Mouse (Mus musculus) forebrain, embryonic 13.5 days (tissue): Measurements from ENCODE around the gene Pitpnb. TPM values are rescaled to one million over a fixed set of nuclear protein-coding genes. Genes with fewer than 3 reads are reported as not detected.

Experiments used
- ATAC-seq: fragments of 200-750 bp; cut with Nextera tagmentation; 2 replicates; pipeline ENCODE4 v1.8.0; 2017
- H3K27ac ChIP-seq: fragments of 300-500 bp; sonication (generic); 2 replicates; pipeline ENCODE4 v1.5.1; 2015; ENCODE audit warnings: inconsistent platforms, mild to moderate bottlenecking, moderate library complexity
- H3K27me3 ChIP-seq: fragments of 300-500 bp; sonication (generic); 2 replicates; pipeline ENCODE4 v1.6.1; 2015; ENCODE audit warnings: mild to moderate bottlenecking, inconsistent platforms
- H3K36me3 ChIP-seq: fragments of 300-500 bp; sonication (generic); 2 replicates; pipeline ENCODE4 v1.6.1; 2015; ENCODE audit warnings: mild to moderate bottlenecking, inconsistent platforms; ENCODE audit not compliant: poor library complexity, severe bottlenecking
- H3K4me1 ChIP-seq: fragments of 300-500 bp; sonication (generic); 2 replicates; pipeline ENCODE4 v1.6.1; 2015; ENCODE audit warnings: inconsistent platforms
- H3K4me2 ChIP-seq: fragments of 300-500 bp; sonication (generic); 2 replicates; pipeline ENCODE4 v1.6.1; 2015; ENCODE audit warnings: inconsistent platforms, mild to moderate bottlenecking, moderate library complexity
- H3K4me3 ChIP-seq: fragments of 300-500 bp; sonication (generic); 2 replicates; pipeline ENCODE4 v1.5.1; 2015; ENCODE audit warnings: mild to moderate bottlenecking, inconsistent platforms
- H3K9ac ChIP-seq: fragments of 300-500 bp; sonication (generic); 2 replicates; pipeline ENCODE4 v1.6.1; 2015; ENCODE audit warnings: mild to moderate bottlenecking, inconsistent platforms
- H3K9me3 ChIP-seq: fragments of 300-500 bp; sonication (generic); replicated peaks from 2 replicates; pipeline ENCODE4 v1.6.1; 2016; ENCODE audit warnings: inconsistent platforms
- WGBS: fragments of 180-500 bp; shearing (Covaris S2); methylation state at CpG from one replicate; pipeline ENCODE4 v1.1.7; 2015; 5-methylcytosine and 5-hydroxymethylcytosine counted together
- polyA plus RNA-seq: library from polyadenylated mRNA; unstranded; fragments of >200 nt; fragmentation: Nextera tagmentation; extraction: Ambion mirVana; gene quantifications from 2 replicates; pipeline ENCODE4 v1.2.1, GENCODE M21; 2015

Pitpnb gene
- polyA plus RNA-seq, 1 experiment from 2014 or later: 103 TPM

- no peak overlapping the region for H3K9ac ChIP-seq
- no peaks in the 10 kb centered on the region for H3K27me3 ChIP-seq
- no peak overlapping the region for H3K27ac ChIP-seq
- H3K4me3 ChIP-seq: no peak overlapping the region
- 79% methylated on average over 5 of the region's 5 CpGs for WGBS
- no peaks in the 10 kb centered on the region for H3K9me3 ChIP-seq
- H3K4me1 ChIP-seq: peaks cover 6% of the 10 kb centered on the region; the same call in 1 of the 2 replicates
- H3K4me2 ChIP-seq: no peak overlapping the region
- ATAC-seq: no peak
- H3K36me3 ChIP-seq: peaks cover 75% of the 10 kb centered on the region
Measured at GRCm38 (mm10) chr5:111360546-111360945, 30.0 kb downstream of the Pitpnb start.

DNA sequence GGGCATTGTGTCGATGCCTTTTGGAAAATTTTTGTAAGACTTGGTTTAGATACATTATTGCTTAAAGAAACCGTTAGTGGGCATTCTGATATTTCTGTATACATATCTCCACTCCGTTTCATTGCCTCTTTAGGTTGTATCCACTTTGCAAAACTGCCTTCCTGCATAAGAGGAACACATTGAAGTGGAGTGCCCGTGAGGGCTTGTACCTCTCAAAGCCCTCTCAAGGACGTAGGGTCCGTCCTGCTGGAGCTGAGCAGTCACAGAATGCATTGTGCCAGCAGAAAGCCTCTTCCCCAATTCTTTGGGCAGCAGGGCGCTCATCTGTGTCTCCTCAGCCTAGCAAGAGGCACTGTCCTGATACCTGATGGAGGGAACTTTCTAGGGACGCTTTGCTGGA is 30.5 kb downstream of the Pitpnb start:
- peaks cover 70% of the 10 kb centered on the region for H3K36me3 ChIP-seq
- H3K27me3 ChIP-seq: no peaks in the 10 kb centered on the region
- ATAC-seq: no peak
- H3K4me2 ChIP-seq: no peak overlapping the region
- peaks cover 10% of the 10 kb centered on the region for H3K4me1 ChIP-seq
- no peaks in the 10 kb centered on the region for H3K9me3 ChIP-seq
- H3K4me3 ChIP-seq: no peak overlapping the region
- 85% methylated on average over 8 of the region's 8 CpGs for WGBS
- H3K27ac ChIP-seq: no peak overlapping the region
- no peak overlapping the region for H3K9ac ChIP-seq

- Histone ChIP-seq H3K4me2 (no peak overlapping the region), H3K9ac (no peak overlapping the region), H3K36me3 (peaks cover 62% of the 10 kb centered on the region), H3K27me3 (no peaks in the 10 kb centered on the region), H3K4me3 (no peak overlapping the region), H3K4me1 (peaks cover 18% of the 10 kb centered on the region), H3K9me3 (no peaks in the 10 kb centered on the region), H3K27ac (no peak overlapping the region)
- ATAC-seq: no peak
- WGBS: 78% methylated on average over 7 of the region's 7 CpGs
Measured at GRCm38 (mm10) chr5:111361846-111362245, 31.3 kb downstream of the Pitpnb start.

DNA sequence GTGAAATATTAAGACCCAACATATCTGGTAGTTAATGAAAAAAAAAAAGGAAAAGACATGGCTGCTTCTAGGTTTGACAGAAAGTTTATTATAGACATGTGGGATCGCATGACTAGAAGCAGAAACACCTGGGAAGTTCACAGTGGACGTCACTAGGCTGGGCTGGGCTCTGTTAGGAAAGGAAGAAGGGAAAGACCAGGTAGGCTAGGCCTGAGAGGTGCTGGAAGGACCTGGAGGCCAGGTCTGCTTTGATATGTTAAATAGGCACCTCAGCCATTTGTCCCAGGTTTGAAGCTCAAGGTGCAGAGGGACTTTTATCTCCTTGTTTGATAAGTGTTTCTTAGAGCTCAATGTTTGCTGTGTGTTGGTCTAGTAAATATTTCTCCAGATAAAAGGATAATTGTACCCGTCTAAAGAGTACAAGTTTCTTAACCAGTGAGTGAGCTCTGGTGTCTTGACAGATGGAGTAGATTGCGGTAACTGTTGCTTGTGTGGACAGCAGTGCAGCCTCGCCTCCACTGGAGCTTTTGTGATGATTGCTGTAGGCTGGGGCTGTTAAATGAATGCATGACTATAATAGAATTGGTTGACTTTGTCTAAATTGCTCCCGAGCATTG is 33.0 kb downstream of the Pitpnb start:
- Histone ChIP-seq H3K27me3 (no peaks in the 10 kb centered on the region), H3K4me2 (no peak overlapping the region), H3K4me3 (no peak overlapping the region), H3K9me3 (no peaks in the 10 kb centered on the region), H3K36me3 (peaks cover 45% of the 10 kb centered on the region), H3K27ac (0 out of 2 replicates have a peak overlapping the region, but pooled peaks have one; percentile 20), H3K4me1 (peaks cover 35% of the 10 kb centered on the region), H3K9ac (no peak overlapping the region)
- 63% methylated on average over 6 of the region's 6 CpGs for WGBS
- ATAC-seq: no peak

- peaks cover 41% of the 10 kb centered on the region for H3K36me3 ChIP-seq
- peaks cover 44% of the 10 kb centered on the region for H3K4me1 ChIP-seq
Measured at GRCm38 (mm10) chr5:111364533-111364932, 34.0 kb downstream of the Pitpnb start.

GRCm38 (mm10) chr5:111366140-111366539 is 35.6 kb downstream of the Pitpnb start:
- 82% methylated on average over 5 of the region's 5 CpGs for WGBS
- H3K4me1 ChIP-seq: peaks cover 44% of the 10 kb centered on the region
- peak overlapping the region; percentile 61 for H3K27ac ChIP-seq
- H3K36me3 ChIP-seq: peaks cover 37% of the 10 kb centered on the region
- no peak overlapping the region for H3K4me3 ChIP-seq
- H3K9me3 ChIP-seq: no peaks in the 10 kb centered on the region
- no peaks in the 10 kb centered on the region for H3K27me3 ChIP-seq
- ATAC-seq: no peak
- H3K9ac ChIP-seq: no peak overlapping the region
- no peak overlapping the region for H3K4me2 ChIP-seq

More at GRCm38 (mm10) chr5:111364533-111364932, 34.0 kb downstream of the Pitpnb start:
- ATAC-seq: no peak
- H3K9me3 ChIP-seq: no peaks in the 10 kb centered on the region
- no peak overlapping the region for H3K4me2 ChIP-seq
- WGBS: 42% methylated on average over 3 of the region's 3 CpGs
- no peak overlapping the region for H3K27ac ChIP-seq
- no peaks in the 10 kb centered on the region for H3K27me3 ChIP-seq
- no peak overlapping the region for H3K4me3 ChIP-seq
- no peak overlapping the region for H3K9ac ChIP-seq

- H3K9ac ChIP-seq: peak overlapping the region; percentile 40
Measured at GRCm38 (mm10) chr5:111367937-111368517, 37.5 kb downstream of the Pitpnb start.

DNA sequence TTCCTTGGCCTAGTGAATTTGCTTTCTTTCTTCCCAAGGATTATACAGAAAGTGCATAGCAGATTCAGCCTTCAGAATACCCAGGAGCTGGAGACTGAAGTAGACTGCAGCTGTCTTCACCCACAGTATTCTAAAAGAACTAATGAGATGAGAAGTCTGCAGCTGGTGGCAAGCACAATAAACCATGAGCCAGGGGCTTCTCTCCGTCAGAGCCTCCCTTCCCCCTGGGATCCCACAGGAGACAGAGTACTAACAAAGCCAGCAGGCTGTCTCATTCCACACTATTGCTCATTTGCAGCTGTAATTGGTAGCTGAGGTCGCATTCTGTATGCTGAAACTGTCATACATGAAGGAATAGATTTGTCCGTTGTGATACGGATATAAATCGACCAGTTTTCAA is 38.0 kb downstream of the Pitpnb start:
- Histone ChIP-seq H3K27me3 (no peaks in the 10 kb centered on the region), H3K27ac (peak overlapping the region; percentile 93), H3K9ac (0 out of 2 replicates have a peak overlapping the region, but pooled peaks have one; percentile 2), H3K9me3 (no peaks in the 10 kb centered on the region), H3K36me3 (peaks cover 42% of the 10 kb centered on the region), H3K4me1 (peaks cover 44% of the 10 kb centered on the region), H3K4me3 (no peak overlapping the region), H3K4me2 (peak overlapping the region; percentile 17; the same call in 1 of the 2 replicates)
- 34% methylated on average over 5 of the region's 5 CpGs for WGBS
- ATAC-seq: peak; percentile 82

More at GRCm38 (mm10) chr5:111367937-111368517, 37.5 kb downstream of the Pitpnb start:
- Histone ChIP-seq H3K27ac (peak overlapping the region; percentile 93), H3K4me3 (no peak overlapping the region), H3K4me1 (peaks cover 44% of the 10 kb centered on the region), H3K9me3 (no peaks in the 10 kb centered on the region), H3K36me3 (peaks cover 40% of the 10 kb centered on the region), H3K4me2 (peak overlapping the region; percentile 17; the same call in 1 of the 2 replicates), H3K27me3 (no peaks in the 10 kb centered on the region)
- 31% methylated on average over 11 of the region's 11 CpGs for WGBS
- peak; percentile 22; the same call in 1 of the 2 replicates for ATAC-seq

DNA sequence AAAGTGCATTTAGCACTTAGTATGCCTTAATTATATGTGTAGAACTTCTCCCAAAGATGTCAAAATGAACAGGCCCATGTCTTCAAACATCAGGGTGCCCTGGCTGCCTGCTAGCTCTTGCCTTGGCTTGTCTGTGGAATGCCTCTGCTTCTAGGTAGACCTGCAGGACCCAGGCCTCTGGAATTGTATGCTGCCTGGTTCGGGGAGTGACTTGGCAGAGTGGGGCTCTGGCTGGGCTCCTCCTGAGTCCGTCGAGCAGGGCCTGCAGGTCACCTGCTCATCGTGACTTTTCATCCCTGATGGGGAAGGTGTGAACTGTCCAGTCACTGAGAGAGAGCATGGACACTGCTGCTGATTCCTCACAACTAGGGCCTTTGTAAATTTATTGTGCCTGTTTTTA is 45.1 kb downstream of the Pitpnb start:
- Histone ChIP-seq H3K27me3 (no peaks in the 10 kb centered on the region), H3K27ac (no peak overlapping the region), H3K4me3 (no peak overlapping the region), H3K36me3 (peaks cover 89% of the 10 kb centered on the region), H3K4me1 (no peaks in the 10 kb centered on the region), H3K4me2 (no peak overlapping the region), H3K9ac (no peak overlapping the region), H3K9me3 (no peaks in the 10 kb centered on the region)
- WGBS: 87% methylated on average over 4 of the region's 4 CpGs
- ATAC-seq: no peak

DNA sequence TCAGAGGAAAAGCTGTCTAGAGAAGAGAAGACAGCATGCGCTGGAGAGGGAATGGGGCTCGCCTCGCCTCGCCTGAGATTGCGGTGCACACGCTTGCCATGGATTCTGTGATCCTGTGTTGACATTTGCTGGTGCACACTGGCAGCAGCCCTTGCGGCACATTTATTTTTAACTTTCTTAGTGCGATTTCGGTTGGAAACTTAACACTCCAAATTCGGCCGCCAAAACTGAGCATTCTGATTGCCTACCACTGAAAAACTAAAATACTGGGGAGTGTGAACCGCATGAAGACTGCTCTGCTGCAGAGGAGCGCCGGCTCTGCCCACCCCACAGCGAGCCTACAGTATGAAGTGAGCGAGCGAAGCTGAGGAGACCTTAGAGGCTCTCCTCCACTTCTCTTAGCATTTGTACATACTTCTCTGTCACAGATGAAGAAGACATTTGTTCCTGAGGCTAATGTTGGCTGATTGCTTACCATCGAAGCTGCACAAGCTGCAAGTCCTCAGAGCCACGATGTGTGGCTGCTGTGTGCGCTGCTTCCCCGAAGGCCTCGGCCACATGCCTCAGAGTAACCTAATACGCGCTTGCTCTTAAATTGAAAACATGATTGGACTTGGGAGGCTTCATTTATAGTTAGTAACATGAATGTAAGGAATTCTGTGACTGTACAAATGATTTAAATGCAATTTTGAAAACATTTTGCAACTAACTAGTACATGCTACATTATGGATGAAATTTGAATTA is 45.9 kb downstream of the Pitpnb start:
- WGBS: 94% methylated on average over 24 of the region's 24 CpGs

DNA sequence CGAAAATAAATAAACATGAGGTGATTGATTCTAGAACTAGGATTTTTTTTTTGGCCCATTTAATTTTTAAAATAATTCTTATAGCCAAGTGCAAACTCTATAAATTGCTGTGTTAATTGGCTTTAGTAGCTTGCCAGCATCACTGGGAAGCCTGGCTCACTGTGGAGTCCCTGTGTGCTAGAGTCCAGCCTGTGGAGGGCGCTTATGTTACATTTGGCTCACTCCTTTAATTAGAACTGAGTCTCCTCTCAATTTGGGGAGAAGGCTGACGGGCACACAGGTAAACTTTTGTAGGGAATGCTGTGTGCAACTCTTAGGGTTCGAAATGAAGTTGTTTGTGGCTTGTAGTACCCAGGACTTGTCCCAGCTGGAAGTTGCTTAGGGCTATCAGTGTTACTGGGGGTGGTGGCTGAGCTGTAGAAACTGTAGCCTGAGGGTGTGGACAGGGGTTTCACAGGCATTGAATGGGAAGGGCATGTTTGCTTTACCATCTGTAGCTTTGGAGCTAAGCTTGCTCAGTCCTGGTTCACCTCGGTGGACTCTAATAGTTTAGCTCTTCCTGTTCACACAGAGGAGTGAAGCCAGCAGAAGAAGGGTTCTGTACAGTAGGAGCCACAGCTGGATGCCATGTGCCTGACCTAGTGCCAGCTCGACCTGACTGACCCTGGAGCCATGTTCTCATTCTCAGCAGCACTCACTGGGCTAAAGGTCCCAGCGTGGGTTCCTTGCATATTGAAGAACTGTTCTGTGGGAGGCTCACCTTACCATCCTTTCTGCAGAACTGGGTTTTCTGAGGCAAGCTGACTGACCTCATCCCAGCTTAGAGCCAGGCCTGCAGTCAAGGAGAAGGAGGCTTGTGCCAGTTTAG is 47.8 kb downstream of the Pitpnb start:
- Histone ChIP-seq H3K9me3 (no peaks in the 10 kb centered on the region), H3K4me3 (no peak overlapping the region), H3K4me1 (no peaks in the 10 kb centered on the region), H3K36me3 (peaks cover 85% of the 10 kb centered on the region), H3K9ac (no peak overlapping the region), H3K27ac (no peak overlapping the region), H3K27me3 (no peaks in the 10 kb centered on the region), H3K4me2 (no peak overlapping the region)
- no peak for ATAC-seq
- 73% methylated on average over 7 of the region's 7 CpGs for WGBS

More for the DNA sequence above, 45.9 kb downstream of the Pitpnb start:
- Histone ChIP-seq H3K4me1 (no peaks in the 10 kb centered on the region), H3K4me3 (no peak overlapping the region), H3K9ac (no peak overlapping the region), H3K9me3 (no peaks in the 10 kb centered on the region), H3K27me3 (no peaks in the 10 kb centered on the region), H3K4me2 (no peak overlapping the region), H3K36me3 (peaks cover 89% of the 10 kb centered on the region), H3K27ac (no peak overlapping the region)
- no peak for ATAC-seq
